Mouse (Mus musculus): ENCODE data around the gene Il10. TPM values are rescaled to one million over a fixed set of nuclear protein-coding genes. Genes with fewer than 3 reads are reported as not detected.
A peak's percentile ranks its signal among the peaks of the same experiment; 100 is the strongest.

The Il10 gene
- polyA plus RNA-seq, 3 experiments from 2014 or later = 7.5 to 13.6 (median 8.0) TPM

- ATAC-seq = no peak
Measured at GRCm38 (mm10) chr1:131049361-131049806, 29.7 kb downstream of the Il10 start.

GRCm38 (mm10) chr1:131050011-131050410 lies 30.4 kb downstream of the Il10 start:
- ATAC-seq = no peak

- no peak for ATAC-seq
Measured at GRCm38 (mm10) chr1:131050617-131051016, 31.0 kb downstream of the Il10 start.

GRCm38 (mm10) chr1:131051073-131051472 lies 31.4 kb downstream of the Il10 start:
- no peak for ATAC-seq

GRCm38 (mm10) chr1:131053239-131053638 lies 33.6 kb downstream of the Il10 start:
- peak; percentile 87 for ATAC-seq

GRCm38 (mm10) chr1:131053656-131054055 lies 34.0 kb downstream of the Il10 start:
- ATAC-seq = no peak

GRCm38 (mm10) chr1:131054251-131054650 lies 34.6 kb downstream of the Il10 start:
- ATAC-seq = no peak

GRCm38 (mm10) chr1:131058431-131058830 lies 38.8 kb downstream of the Il10 start:
- no peak for ATAC-seq

- no peak for ATAC-seq
Measured at GRCm38 (mm10) chr1:131059411-131059810, 39.8 kb downstream of the Il10 start.

- ATAC-seq = no peak
Measured at GRCm38 (mm10) chr1:131059841-131060240, 40.2 kb downstream of the Il10 start.

- ATAC-seq = peak; percentile 71
Measured at GRCm38 (mm10) chr1:131060290-131061253, 40.9 kb downstream of the Il10 start.

- no peak for ATAC-seq
Measured at GRCm38 (mm10) chr1:131061740-131062254, 42.2 kb downstream of the Il10 start.

GRCm38 (mm10) chr1:131062821-131063220 lies 43.2 kb downstream of the Il10 start:
- ATAC-seq = no peak

- ATAC-seq = no peak
Measured at GRCm38 (mm10) chr1:131064202-131064601, 44.6 kb downstream of the Il10 start.

GRCm38 (mm10) chr1:131068011-131068727 lies 48.5 kb downstream of the Il10 start:
- ATAC-seq = no peak

GRCm38 (mm10) chr1:131069010-131069409 lies 49.4 kb downstream of the Il10 start:
- ATAC-seq = no peak

- no peak for ATAC-seq
Measured at GRCm38 (mm10) chr1:131072376-131072990, 52.8 kb downstream of the Il10 start.

GRCm38 (mm10) chr1:131074524-131074938 lies 54.9 kb downstream of the Il10 start:
- no peak for ATAC-seq
